Comparison of ENCODE assay signal across 19 mouse cellular contexts in the genomic region with DNA sequence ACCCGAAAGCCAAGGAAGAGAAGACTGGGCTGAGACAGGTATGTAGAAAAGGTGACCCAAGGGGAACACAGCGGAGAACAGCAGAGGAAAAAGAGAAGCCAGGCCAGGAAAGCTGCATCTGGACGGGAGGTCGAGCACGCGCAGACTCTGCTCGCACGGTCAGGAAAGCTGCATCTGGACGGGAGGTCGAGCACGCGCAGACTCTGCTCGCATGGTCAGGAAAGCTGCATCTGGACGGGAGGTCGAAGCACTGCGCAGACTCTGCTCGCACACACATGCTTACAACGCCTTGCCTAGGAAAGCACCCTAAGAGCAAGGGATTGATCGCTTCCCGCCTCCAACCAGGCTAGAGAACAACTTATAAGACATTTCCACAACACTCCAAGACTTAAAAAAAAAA. TPM values are rescaled to one million over a fixed set of nuclear protein-coding genes. Genes with fewer than 3 reads are reported as not detected.
A peak's percentile ranks its signal among the peaks of the same experiment; 100 is the strongest.
DNase-seq lines count a peak whose midpoint lies in the region; ATAC-seq and TF ChIP-seq lines count a peak whose summit lies in the region.
"Had no signal": no experiment of that assay in that cellular context is flagged by ENCODE, and none has a peak within 500 bp of the region (broad histone marks: within the 10 kb centered on the region; RNA-seq: fewer than 3 reads in every experiment).

No protein-coding gene starts in this region.

- peaks cover 25% of the 10 kb centered on the region; the same call in 1 of the 2 replicates for H3K4me1 ChIP-seq in kidney, adult 2 months (ENCODE audit: control insufficient read depth, insufficient read depth, low read length)
- H3K4me1 ChIP-seq in liver, embryonic 13.5 days (replicated peaks) = peaks cover 22% of the 10 kb centered on the region
- peaks cover 4% of the 10 kb centered on the region for H3K4me1 ChIP-seq in liver, embryonic 11.5 days (replicated peaks; ENCODE audit: control insufficient read depth, insufficient read depth, low read length)
- peaks cover 2 to 17% of the 10 kb centered on the region in 2 experiments; a peak in 2 of 4 replicates for H3K4me1 ChIP-seq in ES-E14 (ENCODE audit: control insufficient read depth in 2 of 2, insufficient read depth in 2 of 2, low read length in 2 of 2, poor library complexity in 1 of 2)
- H3K4me1 ChIP-seq in midbrain, embryonic 16.5 days (ENCODE audit: control insufficient read depth, insufficient read depth, low read length) = peaks cover 2% of the 10 kb centered on the region; the same call in 1 of the 2 replicates
- H3K4me1 ChIP-seq in thymus, adult 2 months (replicated peaks; ENCODE audit: control insufficient read depth, insufficient read depth, low read length) = 0 out of 2 replicates have a peak, but pooled peaks cover 3% of the 10 kb centered on the region

- no peaks in the 10 kb centered on the region; the same call in 1 of the 2 replicates for H3K36me3 ChIP-seq in kidney, adult 2 months (ENCODE audit: control insufficient read depth, insufficient read depth, low read length)
- peaks cover 58% of the 10 kb centered on the region for H3K36me3 ChIP-seq in liver, embryonic 13.5 days
- H3K36me3 ChIP-seq in liver, embryonic 11.5 days (ENCODE audit: control insufficient read depth, insufficient read depth, low read length) = peaks cover 23% of the 10 kb centered on the region
- peaks cover 10% of the 10 kb centered on the region; the same call in 1 of the 2 replicates for H3K36me3 ChIP-seq in ES-E14 (ENCODE audit: control insufficient read depth, insufficient read depth, low read length, poor library complexity, severe bottlenecking)
- peaks cover 13% of the 10 kb centered on the region for H3K36me3 ChIP-seq in midbrain, embryonic 16.5 days (ENCODE audit: control insufficient read depth, insufficient read depth, low read length)
- peaks cover 14% of the 10 kb centered on the region for H3K36me3 ChIP-seq in thymus, adult 2 months (ENCODE audit: control insufficient read depth, insufficient read depth, low read length)

- DNase-seq in kidney, adult 2 months = no peak
- DNase-seq in kidney, postnatal 25 days = no peak
- DNase-seq in liver, embryonic 13.5 days = no peak
- DNase-seq in liver, embryonic 11.5 days (ENCODE audit: low spot score) = no peak
- no peak for DNase-seq in ES-E14 (ENCODE audit: low read depth, low spot score)
- DNase-seq in thymus, adult 2 months = no peak
- DNase-seq: adrenal gland, postnatal 10 days; cerebellum, adult 11-12 months; cerebellum, postnatal 10 days; embryo, embryonic 11 days; gastrocnemius, postnatal 10 days had no signal

- H3K27ac ChIP-seq in kidney, adult 2 months (ENCODE audit: insufficient read depth, low read depth, low read length) = peak overlapping the region; percentile 86
- H3K27ac ChIP-seq in liver, embryonic 13.5 days = no peak overlapping the region
- H3K27ac ChIP-seq in liver, embryonic 11.5 days (ENCODE audit: low read depth, low read length) = no peak overlapping the region
- no peak overlapping the region for H3K27ac ChIP-seq in ES-E14 (ENCODE audit: insufficient read depth, low read depth, low read length, poor library complexity, severe bottlenecking)
- no peak overlapping the region for H3K27ac ChIP-seq in midbrain, embryonic 16.5 days (ENCODE audit: low read length)
- no peak overlapping the region for H3K27ac ChIP-seq in thymus, adult 2 months (ENCODE audit: control insufficient read depth, insufficient read depth, low read length)
- H3K27ac ChIP-seq: embryonic facial prominence, embryonic 15.5 days; forebrain, embryonic 10.5 days; hindbrain, embryonic 15.5 days had no signal

- no peaks in the 10 kb centered on the region for H3K27me3 ChIP-seq in kidney, adult 2 months (replicated peaks; ENCODE audit: control insufficient read depth, insufficient read depth, low read length)
- no peaks in the 10 kb centered on the region for H3K27me3 ChIP-seq in liver, embryonic 13.5 days
- no peaks in the 10 kb centered on the region for H3K27me3 ChIP-seq in liver, embryonic 11.5 days (replicated peaks; ENCODE audit: control insufficient read depth, insufficient read depth, low read length)
- H3K27me3 ChIP-seq in midbrain, embryonic 16.5 days (ENCODE audit: control insufficient read depth, insufficient read depth, low read depth, low read length) = no peaks in the 10 kb centered on the region
- no peaks in the 10 kb centered on the region for H3K27me3 ChIP-seq in thymus, adult 2 months (ENCODE audit: control insufficient read depth, insufficient read depth, low read length)
- H3K27me3 ChIP-seq: embryonic facial prominence, embryonic 15.5 days; heart, embryonic 12.5 days; hindbrain, embryonic 15.5 days had no signal

- ATAC-seq in liver, embryonic 13.5 days (ENCODE audit: low read depth) = no peak
- ATAC-seq in liver, embryonic 11.5 days (replicated peaks; ENCODE audit: low FRiP score) = no peak
- no peak for ATAC-seq in midbrain, embryonic 16.5 days
- ATAC-seq: forebrain, embryonic 14.5 days; intestine, embryonic 16.5 days had no signal

- no peak for TF ChIP-seq POLR2A in kidney, adult 2 months (IDR thresholded peaks at IDR 0.05; ENCODE audit: low read depth, low read length)
- TF ChIP-seq POLR2A in thymus, adult 2 months (IDR thresholded peaks at IDR 0.05; ENCODE audit: control insufficient read depth, extremely low read depth, insufficient read depth, low read length, poor library complexity) = no peak

- no peak for TF ChIP-seq CTCF in kidney, adult 2 months (conservative IDR thresholded peaks at IDR 0.05; ENCODE audit: insufficient read depth, insufficient read length, low read depth, low read length)
- TF ChIP-seq CTCF in thymus, adult 2 months (IDR thresholded peaks at IDR 0.05; ENCODE audit: borderline replicate concordance, control insufficient read depth, extremely low read depth, insufficient read depth, low read length, poor library complexity) = no peak

- in situ Hi-C loops in ES-E14 (cut with MboI; ENCODE audit: low sequenced_read_pairs in 2 of 2, unreplicated experiment in 2 of 2) = no loop called here

- 81% methylated on average over 20 of the region's 20 CpGs for WGBS in kidney, adult 2 months
- WGBS in liver, embryonic 13.5 days (ENCODE audit: insufficient replicate concordance) = 90% methylated on average over 20 of the region's 20 CpGs
- 87% methylated on average over 20 of the region's 20 CpGs for WGBS in liver, embryonic 11.5 days
- 91% methylated on average over 20 of the region's 20 CpGs for WGBS in midbrain, embryonic 16.5 days
- 97% methylated on average over 20 of the region's 20 CpGs for WGBS in thymus, adult 2 months

- 0 out of 2 replicates have a peak overlapping the region, but pooled peaks have one; percentile 15 for H3K9ac ChIP-seq in liver, embryonic 13.5 days
- no peak overlapping the region for H3K9ac ChIP-seq in liver, embryonic 11.5 days (ENCODE audit: low read depth, low read length)
- H3K9ac ChIP-seq in ES-E14 (ENCODE audit: insufficient read depth, low read depth, low read length, poor library complexity, severe bottlenecking) = peak overlapping the region; percentile 68; the same call in 1 of the 2 replicates
- no peak overlapping the region for H3K9ac ChIP-seq in midbrain, embryonic 16.5 days (ENCODE audit: low read depth, low read length)
- H3K9ac ChIP-seq: embryonic facial prominence, embryonic 15.5 days; heart, embryonic 12.5 days; hindbrain, embryonic 15.5 days had no signal

- H3K4me3 ChIP-seq in kidney, adult 2 months (ENCODE audit: insufficient read depth, low read depth, low read length) = peak overlapping the region; percentile 10; the same call in 1 of the 2 replicates
- no peak overlapping the region for H3K4me3 ChIP-seq in liver, embryonic 13.5 days (replicated peaks)
- no peak overlapping the region for H3K4me3 ChIP-seq in liver, embryonic 11.5 days (ENCODE audit: low read depth, low read length)
- H3K4me3 ChIP-seq in ES-E14 (ENCODE audit: insufficient read depth in 1 of 2, low read depth in 1 of 2, low read length in 2 of 2, poor library complexity in 1 of 2, severe bottlenecking in 1 of 2) = peak overlapping the region; percentile 34 to 50; a peak in 3 of 4 replicates
- no peak overlapping the region for H3K4me3 ChIP-seq in midbrain, embryonic 16.5 days (ENCODE audit: low read depth, low read length)
- H3K4me3 ChIP-seq in thymus, adult 2 months (ENCODE audit: control insufficient read depth, insufficient read depth, low read length) = no peak overlapping the region
- H3K4me3 ChIP-seq: embryonic facial prominence, embryonic 15.5 days; erythroblast, embryonic 14.5 days; forebrain, embryonic 10.5 days; heart, embryonic 12.5 days; hindbrain, embryonic 15.5 days had no signal

- H3K9me3 ChIP-seq in liver, embryonic 13.5 days (replicated peaks) = no peaks in the 10 kb centered on the region
- H3K9me3 ChIP-seq in liver, embryonic 11.5 days (ENCODE audit: control insufficient read depth, low read length) = no peaks in the 10 kb centered on the region
- no peaks in the 10 kb centered on the region for H3K9me3 ChIP-seq in ES-E14 (ENCODE audit: control insufficient read depth, insufficient read depth, low read depth, low read length)
- H3K9me3 ChIP-seq in midbrain, embryonic 16.5 days (replicated peaks; ENCODE audit: control insufficient read depth, low read length, poor library complexity, severe bottlenecking) = no peaks in the 10 kb centered on the region
- H3K9me3 ChIP-seq: embryonic facial prominence, embryonic 15.5 days; forebrain, embryonic 10.5 days; heart, embryonic 12.5 days; hindbrain, embryonic 15.5 days had no signal

- no peak overlapping the region for H3K4me2 ChIP-seq in liver, embryonic 13.5 days
- no peak overlapping the region for H3K4me2 ChIP-seq in liver, embryonic 11.5 days
- no peak overlapping the region for H3K4me2 ChIP-seq in midbrain, embryonic 16.5 days (ENCODE audit: low read length)
- H3K4me2 ChIP-seq: embryonic facial prominence, embryonic 15.5 days; heart, embryonic 12.5 days; hindbrain, embryonic 15.5 days had no signal

RNA-seq across cellular contexts. Expression of a gene that starts 5.7 kb away (rescaled TPM):
- polyA plus RNA-seq in kidney, adult 2 months (2012; rRNA removed) = 172 and 274 TPM in 2 replicates
- 256 and 257 TPM in 2 replicates for polyA plus RNA-seq in liver, embryonic 13.5 days (2015; fragmentation: Nextera tagmentation; extraction: Ambion mirVana)
- polyA plus RNA-seq in liver, embryonic 11.5 days (2014; fragmentation: Nextera tagmentation; extraction: Ambion mirVana) = 311 and 340 TPM in 2 replicates
- 198 and 224 TPM in 2 replicates for total RNA-seq in ES-E14 (2012; rRNA removed)
- polyA plus RNA-seq in midbrain, embryonic 16.5 days (2015; fragmentation: Nextera tagmentation; extraction: Ambion mirVana) = 247 and 260 TPM in 2 replicates
- 56.3 and 60.5 TPM in 2 replicates for polyA plus RNA-seq in thymus, adult 2 months (2012; rRNA removed)

RNA-seq across cellular contexts. Expression of a gene that starts 9.9 kb away (rescaled TPM):
- 12.4 and 14.6 TPM in 2 replicates for polyA plus RNA-seq in kidney, adult 2 months (2012; rRNA removed)
- polyA plus RNA-seq in liver, embryonic 13.5 days (2015; fragmentation: Nextera tagmentation; extraction: Ambion mirVana) = 30.7 and 36.6 TPM in 2 replicates
- polyA plus RNA-seq in liver, embryonic 11.5 days (2014; fragmentation: Nextera tagmentation; extraction: Ambion mirVana) = 68.0 and 68.4 TPM in 2 replicates
- total RNA-seq in ES-E14 (2012; rRNA removed) = 48.6 and 50.5 TPM in 2 replicates
- 33.0 and 35.4 TPM in 2 replicates for polyA plus RNA-seq in midbrain, embryonic 16.5 days (2015; fragmentation: Nextera tagmentation; extraction: Ambion mirVana)
- 21.1 and 32.5 TPM in 2 replicates for polyA plus RNA-seq in thymus, adult 2 months (2012; rRNA removed)

RNA-seq across cellular contexts. Expression of a gene that starts 16.5 kb away (rescaled TPM):
- 5.1 and 6.0 TPM in 2 replicates for polyA plus RNA-seq in kidney, adult 2 months (2012; rRNA removed)
- 0.88 and 1.4 TPM in 2 replicates for polyA plus RNA-seq in liver, embryonic 13.5 days (2015; fragmentation: Nextera tagmentation; extraction: Ambion mirVana)
- 7.9 and 8.1 TPM in 2 replicates for polyA plus RNA-seq in liver, embryonic 11.5 days (2014; fragmentation: Nextera tagmentation; extraction: Ambion mirVana)
- 8.6 and 14.1 TPM in 2 replicates for total RNA-seq in ES-E14 (2012; rRNA removed)
- polyA plus RNA-seq in midbrain, embryonic 16.5 days (2015; fragmentation: Nextera tagmentation; extraction: Ambion mirVana) = 4.8 and 5.2 TPM in 2 replicates
- 3.0 and 3.1 TPM in 2 replicates for polyA plus RNA-seq in thymus, adult 2 months (2012; rRNA removed)

RNA-seq across cellular contexts. Expression of a gene that starts 26.2 kb away (rescaled TPM):
- 5.7 and 8.1 TPM in 2 replicates for polyA plus RNA-seq in kidney, adult 2 months (2012; rRNA removed)
- polyA plus RNA-seq in liver, embryonic 13.5 days (2015; fragmentation: Nextera tagmentation; extraction: Ambion mirVana) = 6.6 and 8.6 TPM in 2 replicates
- polyA plus RNA-seq in liver, embryonic 11.5 days (2014; fragmentation: Nextera tagmentation; extraction: Ambion mirVana) = 9.5 and 13.5 TPM in 2 replicates
- total RNA-seq in ES-E14 (2012; rRNA removed) = 6.4 and 9.5 TPM in 2 replicates
- polyA plus RNA-seq in midbrain, embryonic 16.5 days (2015; fragmentation: Nextera tagmentation; extraction: Ambion mirVana) = 18.2 and 18.5 TPM in 2 replicates
- 4.5 and 6.0 TPM in 2 replicates for polyA plus RNA-seq in thymus, adult 2 months (2012; rRNA removed)
- polyA plus RNA-seq: erythroblast, embryonic 14.5 days had no signal

RNA-seq across cellular contexts. Expression of a gene that starts 28.2 kb away (rescaled TPM):
- 177 and 182 TPM in 2 replicates for polyA plus RNA-seq in kidney, adult 2 months (2012; rRNA removed)
- 17.1 and 18.5 TPM in 2 replicates for polyA plus RNA-seq in liver, embryonic 13.5 days (2015; fragmentation: Nextera tagmentation; extraction: Ambion mirVana)
- 34.3 and 35.1 TPM in 2 replicates for polyA plus RNA-seq in liver, embryonic 11.5 days (2014; fragmentation: Nextera tagmentation; extraction: Ambion mirVana)
- total RNA-seq in ES-E14 (2012; rRNA removed) = 70.9 and 85.9 TPM in 2 replicates
- 27.1 and 35.1 TPM in 2 replicates for polyA plus RNA-seq in midbrain, embryonic 16.5 days (2015; fragmentation: Nextera tagmentation; extraction: Ambion mirVana)
- polyA plus RNA-seq in thymus, adult 2 months (2012; rRNA removed) = 139 and 156 TPM in 2 replicates

Comparison
In these comparisons a context has a peak if more than half of its experiments do, and no peak if none do; other contexts are left out.
1. H3K9ac ChIP-seq: peak in liver, embryonic 13.5 days (single experiment) and ES-E14 (single experiment); none in liver, embryonic 11.5 days (single experiment) and midbrain, embryonic 16.5 days (single experiment).
2. H3K4me3 ChIP-seq: peak in kidney, adult 2 months (single experiment) and ES-E14 (2 of 2); none in liver, embryonic 13.5 days (single experiment), liver, embryonic 11.5 days (single experiment), midbrain, embryonic 16.5 days (single experiment) and thymus, adult 2 months (single experiment).